Mouse (Mus musculus) layer of hippocampus, adult 9-10 months (tissue): ENCODE data around the gene Gm14393.
"Not testable (repeated sequence)": the region's sequence is repeated elsewhere in the genome, so short reads cannot be mapped to it uniquely, and the experiment has no call there.

Experiments used
- DNase-seq: peaks from one replicate; pipeline ENCODE4 v3.0.0; 2022; ENCODE audit warnings: low spot score

Gene Gm14393

DNA sequence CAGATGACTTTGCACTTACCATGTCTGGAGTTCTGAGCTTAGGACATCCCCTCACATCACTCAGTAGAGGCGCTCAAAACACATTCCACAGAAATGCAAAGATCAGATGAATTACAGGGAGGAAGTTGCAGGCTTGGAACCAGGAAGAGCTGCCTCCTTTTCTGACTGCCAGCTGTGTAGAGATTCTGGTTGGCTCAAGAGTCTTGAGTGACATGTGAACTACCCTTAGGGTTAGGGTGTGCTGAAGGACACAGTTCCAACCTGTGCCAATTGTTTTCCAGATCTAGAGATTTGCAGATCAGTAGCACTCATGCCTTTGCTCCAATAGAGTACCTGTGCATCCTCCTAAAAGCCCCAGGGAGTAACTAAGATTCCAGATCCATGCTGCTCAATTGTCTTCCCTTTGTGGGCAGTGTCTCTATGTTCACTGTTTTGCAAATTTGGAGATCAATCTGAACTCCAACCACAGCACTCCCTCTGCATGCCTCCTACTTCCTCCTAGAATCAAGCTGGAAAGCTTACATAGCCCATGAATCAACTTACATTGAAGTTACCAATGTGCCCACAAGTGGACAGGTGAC, at the start of gene Gm14393:
Gene Gm14393, minus strand, starts transcription at position 101 of the 581 bp plus-strand sequence.
- not testable (repeated sequence) for DNase-seq

DNA sequence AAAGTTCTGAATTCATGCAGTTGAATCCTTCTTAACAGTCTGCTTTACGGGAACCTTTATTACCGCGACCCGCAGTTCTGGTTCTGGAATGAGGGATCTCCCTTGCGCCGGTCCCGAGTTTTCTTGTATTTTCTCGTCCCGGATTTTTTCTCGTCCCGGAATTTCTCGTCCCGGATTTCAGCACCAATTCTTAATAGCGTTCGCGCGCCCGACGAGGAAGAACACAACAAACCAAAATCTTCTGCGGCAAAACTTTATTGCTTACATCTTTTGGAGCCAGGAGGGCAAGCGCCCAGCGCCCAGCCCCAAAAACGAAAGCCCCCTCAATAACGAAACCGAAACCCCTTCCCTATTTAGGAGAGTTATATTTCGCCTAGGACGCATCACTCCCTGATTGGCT, 23.3 kb downstream of the Gm14393 start:
- DNase-seq, result not testable (repeated sequence)
